Mouse (Mus musculus) small intestine, adult 2 months (tissue): ENCODE measurements around the gene Apbb2.

Source experiments
- CTCF ChIP-seq: fragments of 200-500 bp; IDR thresholded peaks from 2 replicates; pipeline ENCODE4 v1.5.1; 2012; ENCODE audit warnings: low read depth, mild to moderate bottlenecking, control low read depth, inconsistent platforms, low read length, moderate library complexity, mixed read lengths; ENCODE audit not compliant: insufficient replicate concordance, insufficient read length; ENCODE audit errors: extremely low read depth
- POLR2A ChIP-seq: fragments of 200-500 bp; IDR thresholded peaks from 2 replicates; pipeline ENCODE4 v1.6.1; 2012; ENCODE audit warnings: low read depth, mild to moderate bottlenecking, control low read depth, inconsistent platforms, low read length, moderate library complexity

DNA sequence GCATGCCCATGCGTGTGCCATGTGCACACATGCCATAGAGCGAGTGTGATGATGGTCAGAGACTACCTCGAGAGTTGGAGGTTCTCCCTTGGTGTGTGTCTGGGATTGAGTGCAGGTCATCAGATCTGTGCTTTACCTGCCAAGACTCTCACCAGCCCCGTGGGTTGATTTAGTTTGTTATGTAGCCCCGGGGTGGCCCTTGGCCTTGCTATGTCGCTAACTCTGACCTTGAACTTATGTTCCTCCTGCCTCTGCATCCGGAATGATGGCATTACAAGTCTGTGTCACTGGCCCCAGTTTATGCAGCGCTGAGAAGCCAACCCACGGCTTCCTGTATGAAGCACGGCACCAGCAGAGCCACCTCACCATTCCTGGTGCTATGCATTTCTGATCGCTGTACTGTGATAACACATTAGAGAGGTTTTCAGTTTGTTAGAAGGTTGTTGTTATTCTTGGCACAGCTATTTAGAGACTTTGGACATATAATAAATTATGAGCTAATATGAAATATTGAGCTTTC, 324.4 kb downstream of the Apbb2 start:
- no peak for TF ChIP-seq CTCF
- no peak for TF ChIP-seq POLR2A
